Mouse (Mus musculus): ENCODE measurements around the gene Erfe. TPM values are rescaled to one million over a fixed set of nuclear protein-coding genes. Genes with fewer than 3 reads are reported as not detected.

Gene Erfe
- polyA plus RNA-seq, 1 experiment, result 1.4 TPM

GRCm38 (mm10) chr1:91367295-91367694, 1.1 kb downstream of the Erfe start:
- 98% methylated on average over 3 of the region's 3 CpGs for WGBS
- no peak for DNase-seq
- Histone ChIP-seq H3K4me3 (ENCODE audit: control insufficient read depth, insufficient read depth, low read length) (no peak overlapping the region), H3K36me3 (ENCODE audit: control insufficient read depth, insufficient read depth, low read length) (peaks cover 10% of the 10 kb centered on the region), H3K27me3 (ENCODE audit: control insufficient read depth, insufficient read depth, low read length) (no peaks in the 10 kb centered on the region), H3K27ac (ENCODE audit: control insufficient read depth, insufficient read depth, low read length) (no peak overlapping the region), H3K4me1 (replicated peaks; ENCODE audit: control insufficient read depth, insufficient read depth, low read length) (peaks cover 10% of the 10 kb centered on the region)
- TF ChIP-seq POLR2A (IDR thresholded peaks at IDR 0.05; ENCODE audit: control insufficient read depth, extremely low read depth, insufficient read depth, low read length, poor library complexity) (no peak), CTCF (IDR thresholded peaks at IDR 0.05; ENCODE audit: borderline replicate concordance, control insufficient read depth, extremely low read depth, insufficient read depth, low read length, poor library complexity) (no peak)

GRCm38 (mm10) chr1:91369408-91369807, 3.2 kb downstream of the Erfe start:
- Histone ChIP-seq H3K27me3 (ENCODE audit: control insufficient read depth, insufficient read depth, low read length) (no peaks in the 10 kb centered on the region), H3K27ac (ENCODE audit: control insufficient read depth, insufficient read depth, low read length) (no peak overlapping the region), H3K4me3 (ENCODE audit: control insufficient read depth, insufficient read depth, low read length) (no peak overlapping the region), H3K4me1 (replicated peaks; ENCODE audit: control insufficient read depth, insufficient read depth, low read length) (peaks cover 10% of the 10 kb centered on the region), H3K36me3 (ENCODE audit: control insufficient read depth, insufficient read depth, low read length) (peaks cover 22% of the 10 kb centered on the region)
- TF ChIP-seq POLR2A (IDR thresholded peaks at IDR 0.05; ENCODE audit: control insufficient read depth, extremely low read depth, insufficient read depth, low read length, poor library complexity) (no peak), CTCF (IDR thresholded peaks at IDR 0.05; ENCODE audit: borderline replicate concordance, control insufficient read depth, extremely low read depth, insufficient read depth, low read length, poor library complexity) (no peak)
- DNase-seq, result no peak
- WGBS, result 73% methylated on average over 4 of the region's 4 CpGs

GRCm38 (mm10) chr1:91370055-91370454, 3.8 kb downstream of the Erfe start:
- WGBS, result 93% methylated on average over 23 of the region's 23 CpGs

GRCm38 (mm10) chr1:91373414-91373835, 7.2 kb downstream of the Erfe start:
- TF ChIP-seq POLR2A (IDR thresholded peaks at IDR 0.05; ENCODE audit: control insufficient read depth, extremely low read depth, insufficient read depth, low read length, poor library complexity), result no peak
- TF ChIP-seq CTCF (IDR thresholded peaks at IDR 0.05; ENCODE audit: borderline replicate concordance, control insufficient read depth, extremely low read depth, insufficient read depth, low read length, poor library complexity), result no peak
- DNase-seq, result no peak
- H3K27ac ChIP-seq (ENCODE audit: control insufficient read depth, insufficient read depth, low read length), result no peak overlapping the region
- H3K36me3 ChIP-seq (ENCODE audit: control insufficient read depth, insufficient read depth, low read length), result peaks cover 60% of the 10 kb centered on the region
- no peaks in the 10 kb centered on the region for H3K27me3 ChIP-seq (ENCODE audit: control insufficient read depth, insufficient read depth, low read length)
- no peak overlapping the region for H3K4me3 ChIP-seq (ENCODE audit: control insufficient read depth, insufficient read depth, low read length)
- 96% methylated on average over 6 of the region's 6 CpGs for WGBS
- H3K4me1 ChIP-seq (replicated peaks; ENCODE audit: control insufficient read depth, insufficient read depth, low read length), result no peaks in the 10 kb centered on the region

More at GRCm38 (mm10) chr1:91370055-91370454, 3.8 kb downstream of the Erfe start:
- TF ChIP-seq POLR2A (IDR thresholded peaks at IDR 0.05; ENCODE audit: control insufficient read depth, extremely low read depth, insufficient read depth, low read length, poor library complexity) (no peak), CTCF (IDR thresholded peaks at IDR 0.05; ENCODE audit: borderline replicate concordance, control insufficient read depth, extremely low read depth, insufficient read depth, low read length, poor library complexity) (no peak)
- H3K27me3 ChIP-seq (ENCODE audit: control insufficient read depth, insufficient read depth, low read length), result no peaks in the 10 kb centered on the region
- peaks cover 28% of the 10 kb centered on the region for H3K36me3 ChIP-seq (ENCODE audit: control insufficient read depth, insufficient read depth, low read length)
- H3K4me1 ChIP-seq (replicated peaks; ENCODE audit: control insufficient read depth, insufficient read depth, low read length), result peaks cover 10% of the 10 kb centered on the region
- H3K4me3 ChIP-seq (ENCODE audit: control insufficient read depth, insufficient read depth, low read length), result no peak overlapping the region
- no peak for DNase-seq
- H3K27ac ChIP-seq (ENCODE audit: control insufficient read depth, insufficient read depth, low read length), result no peak overlapping the region

- 77% methylated on average over 7 of the region's 7 CpGs for WGBS
- DNase-seq, result peak; percentile 67
- no peak overlapping the region for H3K4me3 ChIP-seq (ENCODE audit: control insufficient read depth, insufficient read depth, low read length)
- H3K36me3 ChIP-seq (ENCODE audit: control insufficient read depth, insufficient read depth, low read length), result peaks cover 89% of the 10 kb centered on the region
- H3K4me1 ChIP-seq (replicated peaks; ENCODE audit: control insufficient read depth, insufficient read depth, low read length), result no peaks in the 10 kb centered on the region
- H3K27ac ChIP-seq (ENCODE audit: control insufficient read depth, insufficient read depth, low read length), result no peak overlapping the region
- H3K27me3 ChIP-seq (ENCODE audit: control insufficient read depth, insufficient read depth, low read length), result no peaks in the 10 kb centered on the region
- TF ChIP-seq POLR2A (IDR thresholded peaks at IDR 0.05; ENCODE audit: control insufficient read depth, extremely low read depth, insufficient read depth, low read length, poor library complexity) (no peak), CTCF (IDR thresholded peaks at IDR 0.05; ENCODE audit: borderline replicate concordance, control insufficient read depth, extremely low read depth, insufficient read depth, low read length, poor library complexity) (no peak)
Observed at GRCm38 (mm10) chr1:91380453-91381090, 14.3 kb downstream of the Erfe start.

- no peaks in the 10 kb centered on the region for H3K27me3 ChIP-seq (ENCODE audit: control insufficient read depth, insufficient read depth, low read length)
- TF ChIP-seq POLR2A (IDR thresholded peaks at IDR 0.05; ENCODE audit: control insufficient read depth, extremely low read depth, insufficient read depth, low read length, poor library complexity) (no peak), CTCF (IDR thresholded peaks at IDR 0.05; ENCODE audit: borderline replicate concordance, control insufficient read depth, extremely low read depth, insufficient read depth, low read length, poor library complexity) (no peak)
- no peaks in the 10 kb centered on the region for H3K4me1 ChIP-seq (replicated peaks; ENCODE audit: control insufficient read depth, insufficient read depth, low read length)
- H3K36me3 ChIP-seq (ENCODE audit: control insufficient read depth, insufficient read depth, low read length), result peaks cover 88% of the 10 kb centered on the region
- whole genome bisulfite sequencing, result 96% methylated on average over 4 of the region's 4 CpGs
- no peak overlapping the region for H3K27ac ChIP-seq (ENCODE audit: control insufficient read depth, insufficient read depth, low read length)
- DNase-seq, result no peak
- H3K4me3 ChIP-seq (ENCODE audit: control insufficient read depth, insufficient read depth, low read length), result no peak overlapping the region
Observed at GRCm38 (mm10) chr1:91381091-91381471, 14.9 kb downstream of the Erfe start.
